Mouse (Mus musculus) thymus, postnatal 0 days (tissue): ENCODE measurements around the gene Il17re. TPM values are rescaled to one million over a fixed set of nuclear protein-coding genes. Genes with fewer than 3 reads are reported as not detected.

Experiments
- DNase-seq: peaks from one replicate; pipeline ENCODE4 v3.0.0-alpha.2; 2015; ENCODE audit warnings: low spot score
- microRNA-seq: library from miRNA; unstranded; fragments of <30 nt; microRNA quantifications from one replicate; pipeline ENCODE4, GENCODE M21; 2016; ENCODE audit warnings: borderline number of aligned reads
- polyA plus RNA-seq: library from polyadenylated mRNA; unstranded; fragments of >200 nt; fragmentation: Nextera tagmentation; extraction: Ambion mirVana; gene quantifications from 2 replicates; pipeline ENCODE4 v1.2.1, GENCODE M21; 2015

Il17re gene
- polyA plus RNA-seq, 1 experiment from 2014 or later, result 7.9 TPM

- DNase-seq, result no peak
These were observed 25.4 kb downstream of the Il17re start for GRCm38 (mm10) chr6:113483729-113484128.

GRCm38 (mm10) chr6:113487125-113487576 lies 28.9 kb downstream of the Il17re start:
- DNase-seq, result peak; percentile 60

- no peak for DNase-seq
These were observed 31.1 kb downstream of the Il17re start for GRCm38 (mm10) chr6:113489410-113489809.

- DNase-seq, result no peak
These were observed 34.0 kb downstream of the Il17re start for GRCm38 (mm10) chr6:113492101-113492864.

GRCm38 (mm10) chr6:113494258-113494788 lies 36.0 kb downstream of the Il17re start:
- DNase-seq, result peak; percentile 89

GRCm38 (mm10) chr6:113495071-113495675 lies 36.9 kb downstream of the Il17re start:
- no peak for DNase-seq

GRCm38 (mm10) chr6:113499346-113499745 lies 41.1 kb downstream of the Il17re start:
- no peak for DNase-seq

- no peak for DNase-seq
These were observed 43.3 kb downstream of the Il17re start, which contains the start of gene Prrt3 for GRCm38 (mm10) chr6:113501388-113502084. TSS of gene Prrt3 (minus strand) at chr6:113501931.

GRCm38 (mm10) chr6:113502801-113503200 lies 44.5 kb downstream of the Il17re start:
- no peak for DNase-seq

GRCm38 (mm10) chr6:113505689-113506088 lies 47.4 kb downstream of the Il17re start:
- peak; percentile 18 for DNase-seq

GRCm38 (mm10) chr6:113507130-113507529 lies 48.8 kb downstream of the Il17re start:
- no peak for DNase-seq

GRCm38 (mm10) chr6:113508272-113508946 lies 50.1 kb downstream of the Il17re start:
- peak; percentile 14 for DNase-seq

GRCm38 (mm10) chr6:113508947-113509280 lies 50.6 kb downstream of the Il17re start:
- no peak for DNase-seq

- DNase-seq, result no peak
These were observed 55.7 kb downstream of the Il17re start for GRCm38 (mm10) chr6:113513944-113514343.

- DNase-seq, result no peak
These were observed 56.3 kb downstream of the Il17re start for GRCm38 (mm10) chr6:113514600-113514999.

- DNase-seq, result peak; percentile 83
These were observed 59.3 kb downstream of the Il17re start for GRCm38 (mm10) chr6:113517434-113518080.

Small RNAs within 50 kb of the gene (microRNA-seq; reads per million reads assigned to microRNA genes)
- not detected for gene Gm24387

Other genes starting within 250 kb of the Il17re start
- 37.5 and 37.7 TPM in 2 replicates for gene Mtmr14, start 220.6 kb upstream of the Il17re start, polyA plus RNA-seq
- gene Cpne9, start 176.2 kb upstream of the Il17re start, polyA plus RNA-seq, result 0.14 and 0.48 TPM in 2 replicates
- gene Brpf1, start 151.3 kb upstream of the Il17re start, polyA plus RNA-seq, result 19.8 and 20.5 TPM in 2 replicates
- 14.1 and 14.3 TPM in 2 replicates for gene Ogg1, start 131.5 kb upstream of the Il17re start, polyA plus RNA-seq
- gene Camk1, start 114.5 kb upstream of the Il17re start, polyA plus RNA-seq, result 10.9 and 12.7 TPM in 2 replicates
- 37.5 and 39.5 TPM in 2 replicates for gene Tada3, start 80.6 kb upstream of the Il17re start, polyA plus RNA-seq
- gene Arpc4, start 80.4 kb upstream of the Il17re start, polyA plus RNA-seq, result 528 and 562 TPM in 2 replicates
- 4.6 and 7.2 TPM in 2 replicates for gene Ttll3, start 69.2 kb upstream of the Il17re start, polyA plus RNA-seq
- 25.3 and 26.7 TPM in 2 replicates for gene Rpusd3, start 39.1 kb upstream of the Il17re start, polyA plus RNA-seq
- gene Cidec, start 22.7 kb upstream of the Il17re start, polyA plus RNA-seq, result 0.37 and 1.5 TPM in 2 replicates
- gene Jagn1, start 15.9 kb upstream of the Il17re start, polyA plus RNA-seq, result 69.1 and 70.6 TPM in 2 replicates
- gene Il17rc, start 12.9 kb downstream of the Il17re start, polyA plus RNA-seq, result 5.0 and 6.5 TPM in 2 replicates
- gene Creld1, start 24.8 kb downstream of the Il17re start, polyA plus RNA-seq, result 9.5 and 10.3 TPM in 2 replicates
- gene Prrt3, start 43.4 kb downstream of the Il17re start, polyA plus RNA-seq, result 0.17 TPM in 2 replicates
- gene Emc3, start 73.2 kb downstream of the Il17re start, polyA plus RNA-seq, result 92.3 and 94.4 TPM in 2 replicates
- 10.2 and 11.2 TPM in 2 replicates for gene Fancd2, start 73.2 kb downstream of the Il17re start, polyA plus RNA-seq
- 0.25 TPM in 1 of 2 replicates, not detected in the other for gene Fancd2os, start 142.2 kb downstream of the Il17re start, polyA plus RNA-seq
- 267 and 274 TPM in 2 replicates for gene Brk1, start 146.3 kb downstream of the Il17re start, polyA plus RNA-seq
- 30.7 and 33.1 TPM in 2 replicates for gene Vhl, start 165.5 kb downstream of the Il17re start, polyA plus RNA-seq
- 2.2 and 2.7 TPM in 2 replicates for gene Irak2, start 180.0 kb downstream of the Il17re start, polyA plus RNA-seq
- 1.5 and 1.7 TPM in 2 replicates for gene Tatdn2, start 238.6 kb downstream of the Il17re start, polyA plus RNA-seq